10 mouse cellular contexts compared by ENCODE assay signal in genomic region chr8:13226288-13226687, GRCm38 (mm10). TPM values are rescaled to one million over a fixed set of nuclear protein-coding genes. Genes with fewer than 3 reads are reported as not detected.
DNase-seq lines count a peak whose midpoint lies in the region; ATAC-seq and TF ChIP-seq lines count a peak whose summit lies in the region.
"Had no signal": no experiment of that assay in that cellular context is flagged by ENCODE, and none has a peak within 500 bp of the region (broad histone marks: within the 10 kb centered on the region; RNA-seq: fewer than 3 reads in every experiment).

No protein-coding gene starts in this region.

- no peaks in the 10 kb centered on the region for H3K36me3 ChIP-seq in forebrain, embryonic 12.5 days (replicated peaks)
- H3K36me3 ChIP-seq in hindbrain, postnatal 0 days (ENCODE audit: insufficient read depth, low read length), result no peaks in the 10 kb centered on the region

- H3K4me3 ChIP-seq in left cerebral cortex, adult 2 months, result no peak overlapping the region
- H3K4me3 ChIP-seq in forebrain, embryonic 12.5 days (replicated peaks), result no peak overlapping the region
- H3K4me3 ChIP-seq in hindbrain, postnatal 0 days (ENCODE audit: low read length), result no peak overlapping the region
- peak overlapping the region; percentile 24 for H3K4me3 ChIP-seq in olfactory bulb, adult 2 months (ENCODE audit: insufficient read depth, low read depth, low read length)

- whole genome bisulfite sequencing in forebrain, embryonic 12.5 days, result 15% methylated on average over 6 of the region's 6 CpGs
- 35% methylated on average over 6 of the region's 6 CpGs for WGBS in hindbrain, postnatal 0 days
- WGBS in olfactory bulb, adult 2 months, result 15% methylated on average over 6 of the region's 6 CpGs

- H3K9ac ChIP-seq in forebrain, embryonic 12.5 days, result no peak overlapping the region
- H3K9ac ChIP-seq in hindbrain, postnatal 0 days (replicated peaks; ENCODE audit: low read length), result no peak overlapping the region

- H3K9me3 ChIP-seq in forebrain, embryonic 12.5 days, result no peaks in the 10 kb centered on the region
- no peaks in the 10 kb centered on the region for H3K9me3 ChIP-seq in hindbrain, postnatal 0 days (ENCODE audit: low read length)

- H3K27ac ChIP-seq in left cerebral cortex, adult 2 months, result peak overlapping the region; percentile 29; the same call in 1 of the 2 replicates
- no peak overlapping the region; the same call in 1 of the 2 replicates for H3K27ac ChIP-seq in forebrain, embryonic 12.5 days
- no peak overlapping the region for H3K27ac ChIP-seq in hindbrain, postnatal 0 days
- peak overlapping the region; percentile 47 for H3K27ac ChIP-seq in olfactory bulb, adult 2 months (ENCODE audit: insufficient read depth, low read depth, low read length)

- TF ChIP-seq POLR2A in olfactory bulb, adult 2 months (IDR thresholded peaks at IDR 0.05; ENCODE audit: insufficient read depth, low read depth, low read length), result no peak

- peak; percentile 63 for ATAC-seq in forebrain, embryonic 12.5 days (ENCODE audit: low FRiP score)
- ATAC-seq in hindbrain, postnatal 0 days, result peak; percentile 44; the same call in 1 of the 2 replicates

- no peak overlapping the region for H3K4me2 ChIP-seq in forebrain, embryonic 12.5 days
- no peak overlapping the region for H3K4me2 ChIP-seq in hindbrain, postnatal 0 days (ENCODE audit: low read depth, low read length)

- no peak for TF ChIP-seq CTCF in left cerebral cortex, adult 2 months (IDR thresholded peaks at IDR 0.05)
- no peak for TF ChIP-seq CTCF in hindbrain, postnatal 0 days (IDR thresholded peaks at IDR 0.05; ENCODE audit: low read depth)
- no peak for TF ChIP-seq CTCF in olfactory bulb, adult 2 months (IDR thresholded peaks at IDR 0.05; ENCODE audit: insufficient read depth, low read depth, low read length)

- H3K27me3 ChIP-seq in forebrain, embryonic 12.5 days, result peaks cover 6% of the 10 kb centered on the region; the same call in 1 of the 2 replicates
- H3K27me3 ChIP-seq in hindbrain, postnatal 0 days (ENCODE audit: insufficient read depth, low read length), result no peaks in the 10 kb centered on the region

- intact Hi-C loops in left cerebral cortex, adult 2 months (cut with DNase I), result no loop called here
- intact Hi-C loops in left cerebral cortex, postnatal 36 days (cut with DNase I), result no loop called here

- H3K4me1 ChIP-seq in forebrain, embryonic 12.5 days, result peaks cover 13% of the 10 kb centered on the region
- H3K4me1 ChIP-seq in hindbrain, postnatal 0 days (ENCODE audit: insufficient read depth, low read length), result no peaks in the 10 kb centered on the region
- H3K4me1 ChIP-seq in olfactory bulb, adult 2 months (ENCODE audit: control insufficient read depth, insufficient read depth, low read length), result peaks cover 18% of the 10 kb centered on the region

- DNase-seq in left cerebral cortex, adult 2 months (ENCODE audit: extremely low spot score in 1 of 2, low spot score in 2 of 2), result no peak
- no peak for DNase-seq in left cerebral cortex, postnatal 36 days (ENCODE audit: low spot score in 2 of 2)
- DNase-seq in hindbrain, postnatal 0 days (ENCODE audit: low spot score), result no peak
- DNase-seq in urinary bladder, postnatal 14 days (ENCODE audit: low spot score), result no peak
- no peak for DNase-seq in cerebellum, postnatal 14 days
- no peak for DNase-seq in adrenal gland, postnatal 36 days
- DNase-seq: kidney, adult 11 months; lung, adult 2 months had no signal

RNA-seq across cellular contexts. Expression of gene Grtp1, which starts 25.9 kb away (rescaled TPM):
- total RNA-seq in left cerebral cortex, adult 2 months (2021), result 1 to 10 TPM; 3.1 to 5.0 TPM
- 1 to 10 TPM; 4.8 to 5.5 TPM for total RNA-seq in left cerebral cortex, postnatal 36 days (2021)
- 19.3 and 19.9 TPM in 2 replicates for polyA plus RNA-seq in forebrain, embryonic 12.5 days (2016; fragmentation: Nextera tagmentation; extraction: Ambion mirVana)
- total RNA-seq in hindbrain, postnatal 0 days (2014; rRNA removed), result 12.8 and 14.8 TPM in 2 replicates
- 17.1 and 18.1 TPM in 2 replicates for polyA plus RNA-seq in hindbrain, postnatal 0 days (2015; fragmentation: Nextera tagmentation; extraction: Ambion mirVana)
- not detected in 2 replicates for polyA plus RNA-seq in olfactory bulb, adult 2 months (2012; ENCODE audit: insufficient read depth, insufficient read length, low replicate concordance, missing spikeins)
- 10 to 100 TPM; 11.7 to 13.6 TPM for total RNA-seq in adrenal gland, postnatal 36 days (2021)

RNA-seq across cellular contexts. Expression of gene Adprhl1, which starts 27.7 kb away (rescaled TPM):
- total RNA-seq in left cerebral cortex, adult 2 months (2021), result 1 to 10 TPM; 1.4 to 1.7 TPM
- total RNA-seq in left cerebral cortex, postnatal 36 days (2021), result 1 to 10 TPM; 1.2 to 1.4 TPM
- polyA plus RNA-seq in forebrain, embryonic 12.5 days (2016; fragmentation: Nextera tagmentation; extraction: Ambion mirVana), result 0.13 TPM in 1 of 2 replicates, not detected in the other
- total RNA-seq in hindbrain, postnatal 0 days (2014; rRNA removed), result 2.3 TPM in 1 of 2 replicates, not detected in the other
- 0.14 and 0.50 TPM in 2 replicates for polyA plus RNA-seq in hindbrain, postnatal 0 days (2015; fragmentation: Nextera tagmentation; extraction: Ambion mirVana)
- not detected in 2 replicates for polyA plus RNA-seq in olfactory bulb, adult 2 months (2012; ENCODE audit: insufficient read depth, insufficient read length, low replicate concordance, missing spikeins)
- 1 to 10 TPM; 2.0 to 2.8 TPM for total RNA-seq in adrenal gland, postnatal 36 days (2021)

Comparison
In these comparisons a context has a peak if more than half of its experiments do, and no peak if none do; other contexts are left out.
1. H3K27ac ChIP-seq: peak in left cerebral cortex, adult 2 months (single experiment) and olfactory bulb, adult 2 months (single experiment); none in forebrain, embryonic 12.5 days (single experiment) and hindbrain, postnatal 0 days (single experiment).